Mouse (Mus musculus) lung, adult 18-20 months (tissue): ENCODE results near the gene Hoxb6.
A peak's percentile ranks its signal among the peaks of the same experiment; 100 is the strongest.

ENCODE experiments used
- DNase-seq, 2 experiments: peaks; one replicate each; pipeline ENCODE4 v3.0.0; 2022; ENCODE audit warnings: mixed read lengths in 2 of 2

The Hoxb6 gene

DNA sequence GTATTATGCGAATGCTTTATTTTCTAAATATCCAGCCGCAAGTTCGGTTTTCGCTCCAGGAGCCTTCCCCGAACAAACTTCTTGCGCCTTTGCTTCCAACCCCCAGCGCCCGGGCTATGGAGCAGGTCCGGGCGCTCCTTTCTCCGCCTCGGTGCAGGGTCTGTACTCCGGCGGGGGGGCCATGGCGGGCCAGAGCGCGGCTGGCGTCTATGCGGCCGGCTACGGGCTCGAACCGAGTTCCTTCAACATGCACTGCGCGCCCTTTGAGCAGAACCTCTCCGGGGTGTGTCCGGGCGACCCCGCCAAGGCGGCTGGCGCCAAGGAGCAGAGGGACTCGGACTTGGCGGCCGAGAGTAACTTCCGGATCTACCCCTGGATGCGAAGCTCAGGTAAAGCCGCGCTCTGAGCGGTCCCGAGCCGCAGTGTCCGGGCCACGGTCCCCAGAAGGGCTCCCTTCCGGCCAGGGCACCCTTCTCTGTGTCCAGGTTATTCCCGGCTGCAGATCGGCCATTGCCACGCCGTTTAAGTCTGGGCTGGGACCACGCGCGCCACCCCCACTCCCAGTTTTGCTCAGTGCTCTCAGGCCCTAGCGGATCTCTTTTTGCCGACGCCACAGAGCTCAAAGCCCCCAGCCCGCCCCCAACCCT is 5.4 kb upstream of the Hoxb6 start:
- no peak for DNase-seq

DNA sequence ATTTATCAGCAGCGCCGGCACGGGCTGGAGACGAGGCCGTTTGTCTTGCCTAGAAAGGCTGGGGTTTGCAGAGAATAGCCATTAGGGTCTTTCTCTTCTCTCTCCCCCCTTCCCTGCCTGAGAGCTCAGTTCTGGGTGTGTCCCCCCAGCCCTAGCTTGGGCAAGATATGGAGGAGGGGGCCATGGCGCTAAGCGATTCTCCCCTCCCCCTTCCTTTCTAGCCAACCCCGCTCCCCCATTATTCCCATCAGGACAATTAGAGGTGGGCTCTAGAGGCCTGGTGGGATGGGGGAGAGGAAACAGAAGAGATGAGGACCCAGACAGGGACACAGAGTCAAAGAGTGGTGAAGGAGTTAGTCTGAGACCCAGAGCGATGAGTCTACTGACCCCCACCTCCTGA is 4.9 kb upstream of the Hoxb6 start:
- DNase-seq: no peak

DNA sequence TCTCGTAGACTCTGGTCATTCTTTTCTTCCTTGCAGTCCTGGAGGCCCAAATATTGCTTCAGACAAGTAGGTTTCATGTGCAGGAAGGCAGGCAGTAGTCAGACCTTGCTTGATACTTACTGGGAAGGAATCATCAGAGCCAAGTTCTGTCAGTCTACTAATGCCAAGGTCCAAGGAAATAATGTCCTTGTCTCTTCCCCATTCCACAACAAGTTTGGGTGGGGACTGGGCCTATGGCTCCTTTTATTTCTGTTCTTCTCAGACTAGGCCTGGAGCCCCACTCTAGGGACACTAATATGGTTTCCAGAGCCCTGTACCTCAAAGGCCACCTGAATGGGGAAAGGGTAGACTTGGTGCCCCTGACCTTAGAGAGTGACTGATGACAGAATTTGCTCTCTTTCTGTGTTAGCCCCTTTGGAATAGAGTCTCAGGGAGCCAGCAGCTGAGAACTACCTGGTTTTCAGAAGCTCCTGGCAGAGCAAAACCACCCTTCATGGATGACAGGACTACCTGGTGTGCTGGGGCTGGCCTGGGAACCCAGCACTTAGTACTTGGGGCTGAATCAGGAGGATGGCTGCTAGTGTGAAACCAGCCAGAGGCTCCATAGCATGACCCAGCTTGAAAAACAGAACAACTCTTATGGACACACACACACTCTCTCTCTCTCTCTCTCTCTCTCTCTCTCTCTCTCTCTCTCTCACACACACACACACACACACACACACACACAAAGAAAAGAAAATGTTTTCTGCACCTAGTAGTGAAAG is 3.6 kb upstream of the Hoxb6 start:
- DNase-seq: no peak

DNA sequence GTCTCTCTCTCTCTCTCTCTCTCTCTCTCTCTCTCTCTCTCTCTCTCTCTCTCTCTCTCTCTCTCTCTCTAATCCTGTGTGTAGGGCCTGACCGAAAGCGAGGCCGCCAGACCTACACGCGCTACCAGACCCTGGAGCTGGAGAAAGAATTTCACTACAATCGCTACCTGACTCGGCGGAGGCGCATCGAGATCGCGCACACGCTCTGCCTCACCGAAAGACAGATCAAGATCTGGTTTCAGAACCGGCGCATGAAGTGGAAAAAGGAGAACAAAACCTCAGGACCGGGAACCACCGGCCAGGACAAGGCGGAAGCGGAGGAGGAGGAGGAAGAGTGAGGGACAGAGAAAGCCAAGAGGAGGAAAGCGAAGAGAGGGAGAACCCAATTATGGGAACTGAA is 3.0 kb upstream of the Hoxb6 start:
- DNase-seq: no peak

DNA sequence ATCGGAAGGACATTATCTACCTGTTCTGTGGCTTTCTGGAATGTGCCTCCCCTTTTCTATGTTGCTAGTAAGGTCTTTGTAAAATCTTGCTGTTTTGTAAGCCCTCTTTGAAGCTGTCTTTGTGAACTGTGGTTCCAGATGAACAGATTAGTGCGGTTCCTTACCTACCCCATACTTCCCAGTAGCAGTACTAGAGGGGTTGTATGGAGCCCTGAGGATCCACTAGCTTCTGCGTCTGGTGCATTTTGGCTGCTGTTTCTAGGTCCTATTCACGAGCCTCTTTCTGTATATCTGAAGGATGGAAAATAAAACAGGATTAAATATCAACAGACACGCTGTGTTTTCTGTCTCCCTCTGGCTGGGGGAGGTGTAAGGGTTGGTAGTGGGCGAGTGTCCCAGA is 2.4 kb upstream of the Hoxb6 start:
- no peak for DNase-seq

DNA sequence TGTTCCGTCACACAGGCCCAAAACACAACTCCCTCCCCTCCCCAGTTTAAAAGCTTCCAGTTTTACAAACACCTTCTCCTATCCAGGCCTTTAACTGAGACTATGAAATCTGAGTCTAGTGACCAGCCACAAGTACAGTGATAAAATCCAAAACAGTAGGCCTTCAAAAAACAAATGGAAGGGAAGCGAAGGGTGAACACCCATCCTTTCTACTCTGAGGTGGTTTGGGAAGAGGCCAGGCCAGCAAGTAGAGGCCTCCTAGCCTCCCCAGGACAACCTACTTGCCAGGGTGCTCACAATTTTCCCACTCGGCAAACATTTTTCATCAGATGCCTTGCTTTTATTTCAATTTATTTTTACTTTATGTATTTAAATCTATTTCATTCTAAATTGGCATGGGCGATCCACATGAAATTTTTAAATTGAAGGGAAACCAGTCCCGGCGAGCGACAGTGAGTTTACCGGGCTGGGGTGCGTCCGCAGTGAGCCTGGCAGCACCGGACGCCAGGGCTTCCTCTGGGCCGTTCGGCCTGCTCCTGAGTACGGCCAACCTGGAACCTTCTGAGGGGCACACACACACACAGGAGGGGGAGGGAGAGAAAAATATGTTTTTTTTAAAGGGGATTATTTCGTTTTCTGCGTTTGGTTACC is 1.4 kb upstream of the Hoxb6 start:
- no peak for DNase-seq

DNA sequence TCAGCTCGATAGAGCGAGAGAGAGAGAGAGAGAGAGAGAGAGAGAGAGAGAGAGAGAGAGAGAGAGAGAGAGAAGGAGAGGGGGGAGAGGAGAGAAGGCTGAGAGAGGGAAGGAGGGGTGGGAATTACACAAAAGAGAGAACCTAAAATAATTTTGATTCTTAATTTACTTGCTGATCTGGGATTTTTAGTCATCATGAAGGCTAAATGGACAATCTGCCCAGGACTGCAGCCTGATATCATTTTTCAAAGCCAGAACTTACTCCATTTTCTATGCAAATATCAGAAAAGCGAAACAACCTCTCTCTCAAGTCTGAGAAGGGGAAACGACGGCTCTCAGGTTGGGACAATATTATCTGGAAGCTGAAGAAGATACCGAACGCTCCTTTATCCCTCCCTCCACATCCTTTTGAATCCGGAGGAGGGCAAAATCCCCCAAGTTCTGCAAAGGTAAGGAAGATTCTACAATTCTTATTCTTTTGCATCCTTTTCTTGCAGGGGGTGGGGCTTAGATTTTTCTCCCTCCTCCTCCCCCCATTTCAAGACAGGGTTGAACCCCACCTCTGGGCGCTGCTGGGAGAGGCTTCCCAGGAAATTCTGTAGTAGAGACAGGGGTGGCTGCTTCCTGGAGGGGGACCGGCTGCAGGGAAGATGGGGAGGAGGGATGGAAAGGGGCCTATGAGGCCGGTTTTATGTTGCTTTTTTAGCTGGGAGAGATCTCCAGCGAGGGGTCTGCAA is 457 bp downstream of the Hoxb6 start:
- no peak for DNase-seq

DNA sequence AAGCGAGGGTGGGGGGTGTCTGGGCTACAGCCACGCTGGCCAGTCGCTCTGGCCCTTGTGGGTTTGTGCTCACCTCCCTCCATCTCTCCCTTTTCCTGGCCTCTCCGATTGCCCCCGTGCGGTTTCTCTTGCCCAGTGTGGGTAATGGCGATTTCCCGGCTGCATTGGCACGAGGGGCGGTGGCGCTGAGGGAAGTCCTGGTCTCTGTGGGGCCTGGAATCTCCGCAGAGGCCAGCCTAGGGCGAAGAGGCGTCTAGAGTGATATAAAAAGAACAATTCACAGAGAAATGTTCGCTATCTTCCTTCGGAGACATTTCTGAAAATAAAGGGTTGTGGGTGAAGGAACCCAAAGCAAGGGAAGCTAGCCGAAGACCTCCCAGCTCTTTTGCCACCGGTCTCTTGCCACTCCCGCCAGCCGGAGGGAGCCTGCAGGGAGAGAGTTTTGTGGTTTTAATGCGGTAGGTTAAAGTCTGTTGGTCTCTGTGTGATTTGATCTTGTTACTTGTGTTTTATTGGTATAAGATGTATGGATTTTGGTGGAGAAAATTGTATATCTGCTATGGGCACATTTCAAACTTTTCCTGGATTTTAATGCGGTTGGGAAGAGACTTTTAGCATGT is 1.1 kb downstream of the Hoxb6 start:
- no peak for DNase-seq

DNA sequence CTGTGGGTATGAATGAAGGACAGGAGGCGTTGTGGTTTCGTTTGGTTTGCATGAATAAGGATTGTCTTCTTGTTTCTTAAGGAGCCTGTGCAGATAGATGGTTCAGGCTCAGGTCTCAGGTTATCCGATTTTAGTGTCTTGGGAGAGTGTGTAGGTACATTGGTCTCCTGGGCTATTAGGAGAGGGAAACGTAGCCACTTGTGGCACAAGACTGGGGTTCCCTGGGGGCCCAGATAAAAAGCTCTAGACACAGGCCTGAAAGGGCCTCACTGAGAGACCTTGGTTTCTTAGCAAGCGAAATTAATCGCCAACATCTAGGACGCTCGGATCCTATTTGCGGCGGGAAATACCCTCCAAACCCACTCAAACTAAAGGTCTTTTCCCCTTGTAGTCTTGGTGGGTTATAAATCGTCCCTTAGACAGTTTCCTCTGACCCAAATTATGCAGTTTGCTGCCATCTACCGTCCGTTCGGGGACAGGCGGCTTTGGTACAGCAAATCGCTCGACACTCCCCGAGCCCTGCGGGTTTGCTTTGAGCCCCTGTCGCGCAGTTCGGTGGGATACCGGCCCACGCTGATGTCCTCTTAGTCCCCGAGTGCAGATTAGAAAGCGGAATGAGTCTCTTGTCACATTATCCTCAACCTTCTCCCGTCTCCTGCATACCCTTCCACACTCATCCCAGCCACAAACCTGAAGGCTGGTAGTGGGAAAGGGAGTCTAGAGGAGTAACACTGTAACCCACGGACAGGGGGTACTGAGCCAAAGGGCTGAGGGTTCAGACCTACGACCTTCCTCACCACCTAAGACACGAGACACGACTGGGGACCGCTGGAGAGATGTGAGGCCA is 2.2 kb downstream of the Hoxb6 start:
- peak; percentile 65 to 76 for DNase-seq

DNA sequence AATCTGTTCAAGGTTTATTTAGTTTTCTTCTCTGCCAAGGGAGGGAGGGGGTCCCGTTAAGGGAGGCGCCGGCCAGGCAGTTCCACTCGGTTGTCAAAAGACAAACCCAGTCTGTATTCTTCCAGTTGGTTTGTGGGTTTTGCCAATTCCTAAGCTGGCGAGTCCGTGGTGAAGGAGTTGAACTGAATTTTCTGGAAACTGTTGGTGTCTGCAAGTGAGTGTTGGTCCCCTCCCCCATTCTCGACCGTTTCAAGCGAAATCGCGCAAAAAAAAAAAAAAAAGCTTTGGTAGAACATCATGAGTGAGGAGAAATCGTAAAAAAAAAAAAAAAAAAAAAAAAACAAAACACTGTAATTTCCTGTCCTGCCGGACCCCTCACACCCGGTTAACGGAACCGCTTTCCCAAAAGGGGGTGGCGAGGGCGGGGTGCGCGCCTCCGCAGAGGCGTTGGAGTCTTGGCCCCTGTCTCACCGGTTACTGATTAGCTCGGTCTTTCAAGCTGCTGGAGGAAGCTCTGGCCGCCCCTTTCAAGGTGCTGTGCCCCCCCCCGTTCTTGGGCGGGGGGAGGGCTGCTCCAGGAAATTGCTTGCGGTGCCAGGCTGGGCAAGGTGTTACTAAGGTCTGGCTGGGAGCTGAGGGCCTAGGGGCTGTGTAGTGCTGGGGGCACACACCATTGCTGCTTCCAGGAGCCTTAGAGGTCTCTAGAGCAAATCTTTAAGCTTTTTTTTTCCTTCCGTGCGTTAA is 3.0 kb downstream of the Hoxb6 start:
- no peak for DNase-seq

DNA sequence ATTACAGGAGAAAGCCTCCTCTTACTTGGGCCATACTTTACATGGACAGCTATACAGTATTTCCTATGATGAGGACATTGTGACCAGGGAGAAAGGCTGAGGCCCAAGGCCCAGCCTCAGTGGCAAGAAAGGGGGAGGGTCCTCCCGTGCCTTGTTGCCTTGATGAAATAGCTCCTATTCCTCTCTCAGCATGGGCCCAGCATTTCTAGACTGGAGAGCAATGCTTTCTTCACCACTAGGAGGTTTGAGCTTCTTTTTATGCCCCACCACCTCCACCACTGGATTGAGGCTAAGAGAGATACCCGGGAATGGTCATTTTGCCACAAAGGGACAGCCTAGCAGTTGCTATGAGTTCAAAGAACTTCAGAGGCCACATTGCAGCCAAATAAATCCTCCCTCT is 4.7 kb downstream of the Hoxb6 start:
- no peak for DNase-seq

DNA sequence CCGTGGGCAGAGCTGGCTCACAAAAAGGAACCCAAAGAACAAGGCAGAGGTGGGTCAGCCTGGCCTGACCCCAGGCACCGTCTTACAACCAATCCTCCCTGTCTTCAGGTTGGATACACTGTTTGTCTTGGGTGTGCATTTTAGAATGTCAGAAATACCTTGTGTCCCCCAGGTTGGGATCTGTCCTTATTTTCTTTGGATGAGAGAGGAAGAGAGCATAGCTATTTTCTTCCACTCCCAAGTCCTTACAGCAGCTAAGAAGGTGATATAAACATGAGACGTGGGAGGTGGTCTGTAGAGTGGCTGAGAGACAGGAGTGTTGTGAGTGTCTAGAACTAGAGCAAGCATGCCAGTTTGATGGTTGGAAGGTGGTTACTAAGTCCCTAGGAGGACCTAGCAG is 5.2 kb downstream of the Hoxb6 start:
- DNase-seq: no peak

DNA sequence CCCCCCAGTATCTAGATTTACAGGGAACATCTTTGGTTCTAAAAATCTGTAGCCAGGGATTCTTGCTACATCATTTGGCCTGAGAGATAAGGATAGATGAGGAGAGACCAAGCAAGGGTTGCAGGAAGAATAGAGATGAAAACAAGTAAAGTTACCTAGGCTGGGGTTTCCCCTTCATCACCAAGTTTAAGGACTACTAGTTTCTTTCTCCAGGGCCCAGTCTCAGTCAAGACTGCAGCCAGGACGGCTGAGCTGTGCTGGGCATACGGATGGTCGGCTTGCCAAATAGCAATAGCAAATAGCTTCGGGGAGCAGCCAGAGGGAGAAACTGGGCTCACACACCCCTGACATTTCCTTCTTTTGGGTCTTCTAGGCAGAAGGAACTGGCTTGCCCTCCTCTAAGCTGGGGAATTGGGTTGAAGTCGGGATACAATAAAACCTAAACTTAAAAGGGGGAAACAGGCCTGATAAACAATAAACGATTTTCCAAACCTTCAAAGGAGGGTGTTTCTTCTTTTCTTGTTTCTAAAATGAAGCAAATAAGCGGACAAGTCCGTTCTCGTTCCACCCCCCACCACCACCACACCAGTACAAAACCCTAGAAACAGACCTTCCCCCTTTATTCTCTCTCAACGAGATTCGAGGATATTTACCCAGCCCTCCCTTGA is 5.8 kb downstream of the Hoxb6 start:
- DNase-seq: no peak

DNA sequence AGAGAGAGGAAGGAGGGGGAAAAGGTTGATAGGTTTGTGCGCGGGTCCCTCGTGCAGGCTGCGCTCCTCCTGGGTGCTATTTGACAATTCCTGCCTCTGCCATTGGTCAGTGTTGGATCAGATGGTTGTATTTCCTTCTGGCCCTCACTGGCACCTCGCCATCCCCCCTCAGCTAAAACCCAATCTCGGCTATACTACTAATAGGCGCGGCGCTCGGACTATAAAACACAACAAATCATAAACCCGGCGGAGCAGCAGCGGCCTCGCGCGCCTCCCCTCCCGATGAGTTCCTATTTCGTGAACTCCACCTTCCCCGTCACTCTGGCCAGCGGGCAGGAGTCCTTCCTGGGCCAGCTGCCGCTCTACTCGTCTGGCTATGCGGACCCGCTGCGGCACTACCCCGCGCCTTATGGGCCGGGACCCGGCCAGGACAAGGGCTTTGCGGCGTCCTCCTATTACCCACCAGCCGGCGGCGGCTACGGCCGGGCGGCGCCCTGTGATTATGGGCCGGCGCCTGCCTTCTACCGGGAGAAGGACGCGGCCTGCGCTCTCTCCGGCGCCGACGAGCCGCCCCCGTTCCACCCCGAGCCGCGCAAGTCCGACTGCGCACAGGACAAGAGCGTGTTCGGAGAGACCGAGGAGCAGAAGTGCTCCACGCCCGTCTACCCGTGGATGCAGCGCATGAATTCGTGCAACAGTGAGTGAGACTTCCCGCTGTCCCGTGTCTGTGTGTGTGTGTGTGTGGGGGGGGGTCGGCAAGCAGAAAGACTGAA is 6.8 kb downstream of the Hoxb6 start:
- peak in 1 of 2 experiments; percentile 30 for DNase-seq

DNA sequence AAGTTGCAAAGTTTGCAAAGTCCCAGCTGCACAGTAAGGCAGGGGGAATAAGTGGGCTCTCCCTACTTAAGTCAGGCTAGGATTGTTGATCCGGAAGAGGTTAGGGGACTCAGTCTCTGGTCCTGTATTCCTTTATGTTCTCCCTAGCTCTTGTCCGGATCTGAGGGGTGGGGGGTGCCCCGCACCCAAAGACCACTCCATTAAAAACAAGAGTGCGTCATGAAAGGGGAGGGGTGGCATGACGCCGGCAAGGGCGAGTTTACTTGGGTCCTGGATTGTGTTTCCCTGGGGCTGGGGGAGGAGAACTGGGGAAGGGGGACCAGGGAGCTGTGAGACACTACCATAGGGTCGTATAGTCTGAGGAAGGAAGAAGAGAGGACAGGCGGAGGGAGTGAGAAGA is 7.5 kb downstream of the Hoxb6 start:
- DNase-seq: no peak

DNA sequence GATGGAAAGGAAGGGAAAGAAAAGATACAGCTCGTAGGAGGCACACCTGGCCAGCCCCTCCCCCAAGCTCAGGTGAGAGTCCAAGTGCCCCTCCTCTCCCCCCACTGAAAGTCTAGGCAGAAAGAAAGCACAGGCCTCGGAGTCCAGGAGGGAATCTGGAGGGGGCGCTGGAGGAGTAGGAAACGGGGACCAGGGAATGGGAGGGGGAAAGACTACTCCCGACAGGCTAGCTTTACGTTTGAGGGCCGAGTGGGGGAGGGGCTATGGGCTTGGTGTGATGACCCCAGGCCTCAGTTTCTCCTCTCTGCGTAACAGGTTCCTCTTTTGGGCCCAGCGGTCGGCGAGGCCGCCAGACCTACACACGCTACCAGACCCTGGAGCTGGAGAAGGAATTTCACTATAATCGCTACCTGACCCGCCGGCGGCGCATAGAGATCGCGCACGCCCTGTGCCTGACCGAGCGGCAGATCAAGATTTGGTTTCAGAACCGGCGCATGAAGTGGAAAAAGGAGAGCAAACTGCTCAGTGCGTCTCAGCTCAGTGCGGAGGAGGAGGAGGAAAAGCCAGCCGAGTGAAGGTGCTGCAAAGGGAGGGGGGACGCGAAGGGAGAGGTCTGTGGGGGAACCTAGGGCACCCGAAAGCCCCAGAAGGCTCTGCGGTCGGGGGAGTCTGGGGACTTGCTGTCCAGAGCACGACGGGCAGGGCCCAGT is 8.2 kb downstream of the Hoxb6 start:
- no peak for DNase-seq

DNA sequence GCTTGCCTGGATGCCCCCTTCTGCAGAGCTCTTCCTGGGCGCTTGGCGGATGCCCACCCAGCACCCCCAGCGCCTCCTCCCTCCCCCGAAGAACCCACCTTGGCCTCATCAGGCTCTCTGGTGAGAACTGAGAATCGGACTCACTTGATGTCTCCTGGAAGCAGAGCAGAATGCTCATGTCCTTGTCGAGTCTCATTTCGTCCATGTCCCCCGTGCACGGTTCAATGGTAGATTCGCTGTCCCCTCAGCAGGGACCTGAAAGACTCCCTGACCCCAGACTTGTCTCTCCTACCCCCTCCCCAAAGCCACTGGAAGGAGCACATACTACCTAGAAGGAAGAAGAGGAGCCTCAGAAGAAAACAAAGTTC is 8.8 kb downstream of the Hoxb6 start:
- DNase-seq: no peak

DNA sequence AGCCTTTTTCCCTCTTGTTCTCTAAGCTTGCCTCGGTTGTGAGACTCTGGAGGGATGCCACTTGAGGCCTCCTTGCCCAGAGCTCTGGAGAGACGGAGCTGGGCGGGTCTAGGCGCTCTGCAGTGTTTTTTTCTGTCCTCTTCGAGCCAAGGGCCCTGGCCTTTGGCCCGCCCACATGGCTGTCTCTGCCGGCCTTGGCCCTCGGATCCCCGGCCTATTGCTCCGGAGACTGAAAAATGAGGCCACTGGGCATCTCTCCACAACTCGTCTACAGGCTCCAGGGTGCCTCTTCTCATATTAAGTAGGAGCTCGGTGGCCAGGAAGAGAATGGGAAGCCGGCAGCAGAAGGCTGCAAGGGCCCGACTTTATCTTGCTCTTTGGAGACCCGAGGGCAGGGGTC is 9.6 kb downstream of the Hoxb6 start:
- peak; percentile 70 to 71 for DNase-seq
